Mouse (Mus musculus): ENCODE data around the gene Uvrag.

Gene Uvrag

DNA sequence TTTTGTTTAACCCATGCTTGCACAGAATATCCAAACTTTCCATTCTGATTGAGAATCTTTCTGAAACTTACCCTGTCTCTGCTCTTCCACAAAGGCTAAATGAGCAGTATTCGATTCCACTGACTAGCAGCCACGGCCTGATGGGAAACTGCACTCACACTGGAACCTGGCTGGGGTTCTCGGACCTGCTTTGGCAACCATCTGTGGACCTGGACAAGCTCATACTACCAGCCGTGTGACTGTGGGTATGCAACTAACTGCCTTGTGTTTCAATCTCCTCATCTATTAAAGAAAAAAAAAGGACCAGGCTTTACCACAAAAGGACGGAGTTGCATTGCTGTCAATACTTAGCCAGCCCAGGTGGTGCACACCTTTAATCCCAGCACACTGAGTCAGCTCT, 80.5 kb downstream of the Uvrag start:
- no peak for DNase-seq (ENCODE audit: low spot score in 2 of 2)

DNA sequence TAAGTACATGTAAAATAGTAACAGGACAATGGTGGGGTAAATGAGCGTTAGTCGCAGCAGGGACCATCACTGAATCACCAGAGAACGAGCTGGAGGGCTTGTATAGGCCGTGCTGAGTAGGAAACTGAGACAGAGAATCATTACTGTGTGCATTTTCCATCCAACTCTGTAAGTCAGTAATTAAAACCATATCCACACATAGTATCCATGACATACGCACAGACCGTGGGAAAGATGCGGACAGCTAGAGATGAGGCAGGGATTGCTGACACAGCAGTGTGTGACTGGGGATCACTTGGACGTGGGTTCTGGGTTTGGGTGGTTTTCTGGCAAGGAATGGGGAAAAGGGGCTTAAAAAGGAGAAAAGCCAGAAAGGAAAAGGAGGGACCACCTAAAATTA, 81.0 kb downstream of the Uvrag start:
- DNase-seq (ENCODE audit: low spot score in 2 of 2) = no peak

DNA sequence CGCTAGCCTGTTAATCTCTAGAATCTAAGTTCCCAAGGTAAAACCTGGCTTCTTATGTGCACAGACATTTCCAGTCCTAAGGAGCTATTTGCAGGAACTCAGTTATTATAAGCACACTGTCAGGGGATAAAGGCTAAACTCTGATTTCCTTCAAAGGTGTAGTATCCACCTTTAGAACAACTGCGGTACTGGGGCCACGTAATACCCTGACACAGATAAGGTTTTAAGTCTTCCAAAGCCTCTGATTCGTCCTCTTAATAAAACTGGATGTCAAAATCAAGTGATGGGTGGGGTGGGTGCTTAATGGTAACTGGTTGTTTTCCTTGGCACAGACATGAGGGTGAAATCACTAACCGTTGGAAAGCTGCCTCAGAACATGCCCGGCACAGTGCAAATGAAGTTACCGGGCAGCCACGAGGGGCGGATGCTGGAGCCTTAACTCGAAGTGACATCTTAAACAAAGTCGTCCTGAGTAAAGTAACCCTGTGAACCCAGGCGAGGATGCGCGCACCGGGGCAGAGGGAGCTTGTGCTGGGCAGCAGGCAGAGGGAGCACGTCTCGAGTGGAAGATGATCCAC, 83.8 kb downstream of the Uvrag start:
- no peak for DNase-seq (ENCODE audit: low spot score in 2 of 2)

DNA sequence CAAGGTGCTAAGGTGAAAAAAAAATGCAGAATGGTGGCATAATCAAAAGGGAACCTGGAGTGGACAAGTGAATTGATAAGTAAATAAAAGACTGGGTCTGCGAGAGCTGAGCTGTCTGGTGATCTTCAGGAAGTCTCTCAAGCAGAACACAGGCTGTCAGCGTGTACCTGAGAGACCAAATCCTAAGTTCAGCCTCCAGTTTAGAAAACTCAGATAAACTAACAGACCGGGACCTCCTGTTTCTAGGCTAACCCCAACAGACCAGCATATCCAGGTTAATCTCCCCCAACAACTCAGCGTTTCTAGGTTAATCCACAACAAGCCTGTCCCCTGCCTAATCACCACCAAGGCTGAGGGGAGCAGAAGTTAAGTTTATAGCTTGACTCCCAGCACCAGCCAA, 87.3 kb downstream of the Uvrag start:
- no peak for DNase-seq (ENCODE audit: low spot score in 2 of 2)

DNA sequence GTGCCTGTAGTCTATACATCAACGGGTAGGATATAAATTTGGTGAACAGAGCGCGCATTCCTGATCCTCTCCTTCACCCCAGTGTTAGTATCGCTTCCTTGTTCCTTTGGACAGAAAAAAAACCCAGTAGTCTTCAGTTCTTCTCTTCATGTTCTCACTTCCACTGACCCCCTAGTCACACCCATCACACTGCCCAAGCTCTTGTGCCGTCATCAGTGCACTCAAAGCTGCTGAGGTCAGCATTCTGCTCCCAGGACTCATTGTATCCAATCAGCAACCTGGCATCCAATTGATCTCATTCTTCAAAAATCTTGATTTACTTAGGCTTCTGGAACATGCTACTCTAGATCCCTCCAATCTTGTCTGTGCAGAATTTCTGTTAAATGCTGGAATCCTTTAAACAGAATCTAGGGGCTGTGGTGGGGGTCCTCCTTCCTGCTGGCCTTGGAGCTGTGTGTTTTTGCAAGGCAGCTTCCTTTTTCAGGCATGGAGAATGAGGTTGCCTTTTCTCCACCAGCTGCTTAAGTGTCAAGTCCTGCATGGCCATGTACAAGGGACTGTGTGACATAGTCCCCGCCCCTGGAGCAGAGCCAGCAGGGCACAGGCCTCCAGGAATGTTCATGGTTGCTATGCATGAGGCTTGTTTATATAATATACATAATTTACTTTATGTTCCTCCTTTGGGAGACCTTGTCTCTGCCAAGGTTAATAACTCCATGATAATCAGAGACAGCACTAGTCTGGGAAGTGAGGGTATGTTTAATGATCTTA, 88.3 kb downstream of the Uvrag start:
- no peak for DNase-seq (ENCODE audit: low spot score in 2 of 2)

DNA sequence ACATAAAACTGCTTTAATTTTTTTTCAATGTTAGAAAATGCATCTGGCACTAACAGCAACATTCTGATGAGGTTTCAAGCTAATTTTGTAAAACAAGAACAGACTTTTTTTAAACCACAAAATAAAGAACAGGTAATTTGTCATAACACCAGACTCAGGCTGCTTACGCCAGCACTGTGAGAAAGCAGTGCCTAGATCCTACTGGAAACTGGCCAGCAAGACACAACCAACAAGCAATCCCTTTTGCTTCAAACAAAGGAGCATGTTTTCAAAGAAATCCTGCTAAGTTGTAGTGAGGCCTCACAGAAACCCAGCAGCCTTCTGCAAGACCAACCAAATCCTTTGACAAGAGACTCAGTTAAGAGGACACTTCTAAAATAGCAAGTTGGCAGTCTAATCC, 90.1 kb downstream of the Uvrag start:
- DNase-seq (ENCODE audit: low spot score in 2 of 2) = no peak

DNA sequence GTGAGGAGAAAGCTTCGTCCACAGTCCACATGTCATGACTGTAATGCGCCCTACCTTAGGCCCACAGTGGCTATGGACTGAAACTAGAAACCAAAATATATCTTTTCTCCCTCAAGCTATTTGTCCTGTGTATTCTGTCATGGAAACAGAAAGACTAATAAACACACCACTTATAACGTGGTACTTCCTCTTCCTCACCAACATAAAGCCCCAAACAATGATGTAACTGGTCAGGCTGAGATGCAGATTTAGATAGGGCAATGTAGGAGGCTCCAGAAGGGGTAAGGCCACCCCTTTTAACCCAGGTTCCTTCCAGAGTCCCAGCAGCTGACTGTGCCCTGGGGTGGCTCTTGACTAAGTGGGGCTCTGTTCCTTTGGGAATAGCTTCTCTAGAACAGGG, 91.0 kb downstream of the Uvrag start:
- DNase-seq (ENCODE audit: low spot score in 2 of 2) = no peak

DNA sequence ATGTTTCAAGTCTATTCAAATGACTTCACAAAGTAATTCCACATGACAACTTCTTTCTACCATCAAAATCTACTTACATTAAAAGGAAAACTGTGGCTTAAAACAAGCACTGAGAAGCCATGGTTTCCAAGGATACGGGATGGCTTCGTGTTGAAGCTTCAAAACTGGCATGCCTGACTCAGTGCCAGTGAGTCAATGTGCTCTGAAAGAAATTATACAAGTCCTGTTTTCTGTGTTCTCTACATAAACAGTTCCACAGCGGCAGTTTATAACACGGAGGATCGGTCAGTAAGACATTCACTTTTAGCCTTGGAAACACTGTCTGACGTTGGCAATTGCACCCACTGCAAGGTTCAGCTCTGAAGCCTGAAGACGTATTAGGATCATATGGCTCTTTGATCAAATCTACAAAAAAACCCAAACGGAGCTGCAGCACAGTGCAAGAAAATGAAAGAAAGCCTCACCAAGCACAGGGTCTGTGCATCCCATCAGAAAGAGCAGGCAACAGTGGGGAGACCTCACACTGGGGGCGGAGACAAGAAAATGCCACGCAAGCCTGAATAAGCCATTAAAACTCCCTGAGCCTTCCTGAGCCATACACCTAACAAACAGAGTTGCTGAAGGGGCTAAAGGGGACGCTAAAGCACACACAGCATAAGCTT, 94.3 kb downstream of the Uvrag start:
- DNase-seq (ENCODE audit: low spot score in 2 of 2) = no peak

DNA sequence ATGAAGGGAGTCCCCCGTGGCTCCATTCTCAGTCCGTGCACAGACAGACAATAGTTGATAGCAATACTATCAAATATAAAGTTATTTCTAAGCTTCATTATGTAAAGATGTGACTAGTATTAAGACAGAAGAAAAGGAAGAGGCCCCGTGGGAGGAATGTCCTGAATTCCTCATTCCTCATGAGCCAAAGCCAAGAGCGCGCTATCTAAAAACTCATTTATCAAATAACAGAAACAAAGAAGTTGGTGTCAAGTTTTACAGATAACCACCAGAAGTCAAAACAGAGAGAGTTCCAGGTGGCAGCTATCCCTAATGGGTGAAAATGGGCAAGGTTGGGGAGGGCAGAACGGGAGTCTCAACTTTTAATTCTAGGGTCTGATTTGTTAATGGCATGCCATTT, 95.4 kb downstream of the Uvrag start:
- DNase-seq (ENCODE audit: low spot score in 2 of 2) = no peak

DNA sequence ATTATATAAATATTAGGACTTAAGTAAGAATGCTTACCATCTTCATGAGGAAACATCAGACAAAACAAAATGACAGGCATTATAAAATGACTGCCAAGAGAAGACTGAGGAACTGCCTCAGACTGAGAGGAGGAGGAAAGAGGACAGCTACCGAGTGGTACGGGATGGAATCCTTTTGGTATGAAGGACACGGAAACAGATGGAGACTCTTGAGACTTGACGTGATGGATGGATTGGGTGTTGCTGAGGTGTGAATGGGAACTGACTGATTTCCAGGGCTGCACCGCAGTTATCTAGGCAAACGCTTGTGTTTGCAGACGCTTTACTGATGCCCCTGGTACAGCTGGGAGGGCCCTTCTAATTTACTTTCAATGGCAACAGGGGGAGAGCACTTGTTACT, 97.0 kb downstream of the Uvrag start:
- DNase-seq (ENCODE audit: low spot score in 2 of 2) = no peak

DNA sequence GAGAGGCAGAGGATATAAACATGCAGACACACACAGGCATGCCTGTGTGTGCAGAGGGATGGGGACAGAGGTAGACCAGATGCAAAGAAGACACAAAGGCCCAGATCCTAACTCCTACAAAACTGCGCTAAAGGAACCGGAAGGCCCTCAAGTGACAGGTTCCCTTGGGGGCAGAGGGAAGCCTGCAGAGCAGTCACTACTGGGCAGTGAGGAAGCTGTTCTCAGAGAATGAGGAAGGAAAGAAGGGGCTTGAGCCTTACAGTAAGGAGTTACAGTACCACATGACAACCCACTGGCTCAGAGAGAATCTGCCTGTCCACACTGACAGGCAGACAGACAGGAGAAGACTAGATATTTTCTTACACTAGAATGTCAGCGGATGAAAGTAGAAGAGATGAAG, 97.6 kb downstream of the Uvrag start:
- DNase-seq (ENCODE audit: low spot score in 2 of 2) = no peak

DNA sequence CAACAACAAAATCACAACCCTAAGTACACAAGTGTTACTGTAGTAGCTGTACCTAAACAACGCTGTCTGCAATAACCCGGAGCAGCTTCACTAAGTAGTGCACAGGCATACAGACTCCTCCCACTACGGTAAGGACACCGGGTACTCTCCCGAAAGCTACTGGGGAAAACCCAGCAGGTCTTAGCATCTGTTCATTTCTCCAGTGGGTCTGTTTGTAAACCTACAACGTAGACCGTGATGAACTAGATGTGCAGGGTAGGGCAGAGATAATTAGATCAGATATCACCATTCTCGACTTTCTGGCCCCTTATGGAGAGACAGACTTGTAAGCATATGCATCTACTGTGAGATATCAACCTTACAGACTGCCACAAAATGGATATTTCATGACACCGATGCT, 99.1 kb downstream of the Uvrag start:
- DNase-seq (ENCODE audit: low spot score in 2 of 2) = no peak

DNA sequence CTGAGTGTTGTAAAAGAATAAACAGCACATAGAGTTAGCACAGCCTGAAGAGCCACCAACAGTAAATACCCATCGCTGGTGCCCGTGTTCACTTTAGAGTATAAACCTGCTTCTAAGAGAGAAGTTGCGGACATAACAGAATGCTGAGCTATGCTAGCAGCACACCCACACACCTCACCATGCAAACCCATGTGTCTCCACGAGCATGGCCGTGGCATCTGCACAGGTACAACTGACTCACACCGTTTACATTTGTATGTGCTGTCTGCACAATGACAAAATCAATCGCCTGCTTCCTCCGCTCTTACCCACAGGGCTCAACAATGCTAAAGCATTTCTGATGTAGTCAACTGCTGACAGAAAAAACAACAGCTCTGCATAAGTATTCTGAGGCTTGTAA, 101.0 kb downstream of the Uvrag start:
- DNase-seq (ENCODE audit: low spot score in 2 of 2) = no peak

DNA sequence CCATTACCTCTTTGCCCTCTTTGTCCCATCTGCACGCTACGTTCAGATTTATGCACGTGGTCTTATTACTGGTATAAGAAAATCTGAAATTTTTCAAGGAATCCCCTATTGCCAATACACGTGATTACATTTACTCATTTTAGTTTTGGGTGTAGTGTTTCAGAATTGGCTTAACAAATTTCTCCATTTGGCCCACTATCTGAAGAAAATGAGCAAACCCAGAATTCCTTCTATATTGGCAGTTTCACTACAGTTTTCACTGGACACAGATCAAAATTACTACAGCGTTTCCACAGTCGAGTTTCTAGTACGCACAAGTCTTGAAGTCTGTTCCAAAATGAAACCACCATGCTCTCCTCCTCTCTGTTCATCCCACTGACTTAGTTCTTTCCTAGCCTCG, 104.7 kb downstream of the Uvrag start:
- no peak for DNase-seq (ENCODE audit: low spot score in 2 of 2)

DNA sequence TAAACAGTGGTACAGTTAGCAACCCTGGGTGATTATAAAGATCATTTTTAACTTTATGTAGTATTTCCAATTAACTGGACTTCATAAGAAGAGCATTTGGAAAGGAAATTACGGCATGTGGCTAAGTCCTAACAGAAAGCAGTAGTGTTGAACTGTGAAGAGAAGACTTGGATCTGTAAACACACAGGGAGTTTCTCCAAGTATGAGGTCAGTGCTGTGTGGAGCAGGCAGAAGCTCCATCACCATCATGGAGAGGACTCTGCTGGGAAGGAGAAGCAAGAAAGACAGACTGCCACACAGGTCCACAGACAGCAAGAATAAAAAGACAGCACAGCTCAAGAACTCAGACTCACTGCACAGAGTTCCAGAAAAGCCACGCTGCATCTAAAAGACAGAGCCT, 106.0 kb downstream of the Uvrag start:
- DNase-seq (ENCODE audit: low spot score in 2 of 2) = no peak

DNA sequence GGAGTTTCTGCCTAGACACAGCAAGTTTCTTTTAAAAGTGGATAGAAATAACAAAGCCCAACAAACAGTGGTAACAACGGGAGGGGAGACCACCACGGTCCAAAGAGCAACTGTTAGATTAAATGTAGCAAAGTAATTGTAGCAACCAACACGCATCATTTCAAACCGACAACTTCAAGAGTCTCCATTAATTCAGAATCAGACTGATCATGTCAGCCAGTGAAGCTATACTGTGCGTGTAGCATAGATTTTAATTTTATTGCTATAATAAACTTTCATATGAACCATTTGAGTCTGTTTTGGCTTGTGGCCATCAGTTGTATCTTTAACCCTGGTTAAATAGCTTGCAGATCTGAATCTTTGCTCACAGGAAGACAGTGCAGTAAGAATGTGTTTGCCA, 107.1 kb downstream of the Uvrag start:
- no peak for DNase-seq (ENCODE audit: low spot score in 2 of 2)

DNA sequence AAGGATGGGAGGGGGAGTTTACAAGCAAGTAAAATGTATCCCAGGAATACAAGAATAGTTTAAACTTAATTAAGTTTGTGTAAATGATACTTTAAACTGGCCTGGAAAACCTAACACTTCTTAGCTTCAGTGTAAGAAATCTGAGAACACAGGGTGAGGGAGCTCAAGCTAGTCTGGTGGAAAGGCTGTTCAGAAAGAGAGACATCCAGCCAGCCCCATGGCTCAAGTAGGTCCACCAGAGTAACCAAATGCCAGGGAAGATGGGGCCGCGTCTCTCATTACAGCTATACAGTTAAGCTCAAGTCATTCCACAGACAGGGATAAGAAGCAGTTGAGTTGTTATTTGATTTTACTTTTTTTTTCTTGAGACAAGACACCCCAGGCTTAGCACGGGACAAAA, 107.6 kb downstream of the Uvrag start:
- no peak for DNase-seq (ENCODE audit: low spot score in 2 of 2)

DNA sequence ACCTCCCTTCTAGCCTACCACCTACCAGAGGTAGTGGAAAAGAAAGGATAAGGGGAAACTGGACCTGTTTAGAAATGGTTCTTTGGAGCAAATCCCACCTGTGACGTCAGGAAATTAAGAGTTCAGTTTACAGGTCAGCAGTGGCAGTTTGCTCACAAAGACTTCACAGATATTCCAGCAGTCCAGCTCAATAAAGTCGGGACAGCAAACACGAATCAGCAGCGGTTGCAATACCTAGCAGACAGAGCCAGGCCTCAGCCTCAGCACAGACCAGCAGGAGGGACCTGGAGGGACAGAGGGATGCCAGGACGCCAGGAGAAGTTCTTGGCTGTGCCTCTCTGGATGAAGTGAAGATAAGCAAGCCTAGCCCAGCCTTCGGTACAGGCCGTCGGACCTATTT, 108.9 kb downstream of the Uvrag start:
- no peak for DNase-seq (ENCODE audit: low spot score in 2 of 2)

DNA sequence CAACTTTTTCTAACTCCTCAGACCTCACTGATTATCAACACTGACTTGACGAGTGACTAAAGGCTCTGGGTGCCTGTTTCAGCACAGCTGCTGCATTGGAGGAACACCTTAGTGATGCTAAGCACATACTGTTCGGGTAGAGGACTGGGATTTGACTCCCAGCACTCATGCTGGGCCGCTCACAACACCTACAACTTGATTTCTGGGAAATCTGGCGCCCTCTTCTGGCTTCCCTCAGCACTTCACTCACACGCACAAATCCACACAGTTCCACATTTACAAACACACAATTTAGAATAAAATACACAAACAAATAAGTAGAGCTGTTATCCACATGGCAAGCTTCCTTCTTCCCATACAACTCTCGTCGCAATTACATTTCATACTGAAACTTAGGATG, 112.8 kb downstream of the Uvrag start:
- DNase-seq (ENCODE audit: low spot score in 2 of 2) = no peak

DNA sequence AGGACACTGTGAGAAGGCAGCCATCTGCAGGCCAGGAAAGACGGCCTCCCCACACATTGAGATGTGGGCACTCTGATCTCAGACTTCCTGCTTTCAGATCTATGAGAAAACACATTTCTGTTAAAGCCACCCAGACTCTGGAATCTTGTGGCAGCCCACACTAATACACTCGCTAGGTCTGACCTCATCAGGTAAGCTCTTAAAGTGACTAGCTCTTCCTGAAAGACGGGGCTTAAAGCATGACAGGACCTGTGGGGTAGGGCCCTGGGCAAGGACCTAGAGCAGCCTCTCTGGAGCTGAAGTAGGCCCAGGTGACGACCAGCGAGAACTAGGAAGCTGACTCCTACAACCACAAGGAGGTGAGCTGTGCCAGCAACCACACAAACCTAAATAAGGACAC, 113.8 kb downstream of the Uvrag start:
- DNase-seq (ENCODE audit: low spot score in 2 of 2) = no peak

DNA sequence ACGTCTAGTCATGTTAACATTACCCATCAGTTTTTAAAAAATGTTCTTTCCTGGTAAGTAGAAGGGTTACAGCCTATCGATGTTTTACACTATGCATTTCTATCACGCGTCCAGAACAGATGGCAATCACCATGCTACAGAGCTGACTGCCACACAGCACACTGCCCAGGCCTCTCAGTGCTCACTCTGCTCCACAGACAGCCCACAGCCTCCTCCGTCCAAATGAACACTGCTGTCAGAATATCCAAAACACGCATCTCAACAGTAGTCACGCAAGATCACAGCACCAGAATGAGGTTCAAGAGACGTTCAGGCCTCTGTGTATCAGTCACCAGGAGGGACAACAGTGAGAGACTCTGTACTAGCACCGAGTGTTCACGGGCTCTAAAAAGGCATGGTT, 115.0 kb downstream of the Uvrag start:
- no peak for DNase-seq (ENCODE audit: low spot score in 2 of 2)

DNA sequence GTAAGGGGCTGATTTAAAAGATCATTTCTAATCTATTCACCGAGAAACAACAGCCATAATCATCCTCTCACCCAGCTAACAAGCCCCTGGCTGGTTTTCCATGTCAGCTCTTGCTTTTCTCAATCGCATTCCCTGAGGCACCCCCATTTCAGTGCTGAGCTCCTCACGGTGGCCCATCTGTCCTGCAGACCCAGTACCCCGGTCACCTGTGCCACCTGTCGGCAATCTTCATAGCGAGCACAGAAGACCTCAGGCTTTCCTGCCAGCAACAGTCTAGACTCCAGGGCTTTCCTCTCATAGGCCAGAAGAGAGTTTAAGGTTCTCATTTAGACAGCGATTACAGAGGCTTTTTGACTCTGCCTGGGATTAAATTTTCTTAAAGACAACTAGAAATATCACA, 115.7 kb downstream of the Uvrag start:
- DNase-seq (ENCODE audit: low spot score in 2 of 2) = no peak

DNA sequence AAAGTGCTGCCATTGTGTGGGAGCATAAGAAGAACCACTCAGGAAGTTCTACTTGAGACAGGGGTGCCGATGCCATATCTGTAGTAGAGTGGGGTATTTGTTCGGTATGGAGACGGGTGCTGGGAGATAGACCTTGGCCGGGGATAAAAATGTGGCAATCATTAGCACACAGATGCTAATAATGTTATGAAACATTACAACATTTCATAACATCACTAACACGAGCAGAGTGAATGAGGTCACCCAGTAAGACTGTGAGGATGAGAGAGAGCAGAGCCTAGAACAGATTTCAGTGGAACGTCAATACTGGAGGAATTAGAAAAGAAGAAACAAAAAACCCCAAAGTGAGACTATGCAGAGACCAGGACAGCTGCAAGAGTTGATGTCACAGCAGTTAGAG, 116.2 kb downstream of the Uvrag start:
- DNase-seq (ENCODE audit: low spot score in 2 of 2) = no peak

DNA sequence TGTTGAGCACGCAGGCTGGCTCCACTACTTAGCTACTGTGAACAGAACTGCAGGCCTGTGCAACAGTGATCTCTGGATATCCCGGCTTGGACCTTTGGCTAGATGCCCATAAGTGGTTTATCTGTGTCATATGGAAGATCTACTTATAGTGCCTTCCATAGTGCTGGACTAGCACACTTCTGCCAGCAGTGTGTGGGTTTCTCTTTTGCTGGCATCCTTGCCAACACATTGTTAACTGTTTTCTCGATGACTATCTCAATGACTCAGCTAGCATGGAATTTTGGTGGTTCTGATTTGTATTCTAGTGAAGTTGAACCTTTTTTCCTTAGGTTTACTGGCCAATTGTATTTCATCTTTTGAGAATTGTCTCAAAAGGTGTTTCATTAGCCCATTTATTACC, 117.0 kb downstream of the Uvrag start:
- no peak for DNase-seq (ENCODE audit: low spot score in 2 of 2)

Measured in spleen, postnatal 14 days (tissue).